ENCODE assay signal across 18 mouse cellular contexts in the genomic region with DNA sequence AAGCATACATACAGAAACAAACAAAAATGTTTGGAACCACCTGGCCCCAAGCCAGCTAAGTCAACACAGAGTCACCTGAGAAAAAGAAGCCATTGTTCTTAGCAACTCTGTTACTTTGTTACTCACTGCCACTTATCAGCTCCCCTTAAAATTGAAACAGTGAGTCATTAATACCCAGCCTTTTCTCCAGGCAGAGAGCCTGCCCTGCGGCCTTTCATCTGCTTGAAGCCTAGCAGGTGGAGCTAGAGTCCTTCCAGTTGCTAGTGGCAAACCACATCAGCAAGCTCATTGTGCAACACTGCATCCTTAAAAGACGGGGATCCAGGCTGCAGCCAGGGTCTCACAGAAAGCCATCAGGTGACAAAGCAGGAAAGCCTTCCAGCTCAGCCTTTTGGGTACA.
A peak's percentile ranks its signal among the peaks of the same experiment; 100 is the strongest.
DNase-seq lines count a peak whose midpoint lies in the region; ATAC-seq and TF ChIP-seq lines count a peak whose summit lies in the region.
"Had no signal": no experiment of that assay in that cellular context is flagged by ENCODE, and none has a peak within 500 bp of the region (broad histone marks: within the 10 kb centered on the region; RNA-seq: fewer than 3 reads in every experiment).

No protein-coding gene starts in this region.

- DNase-seq in adrenal gland, adult 8-10 months = peak; percentile 9
- no peak for DNase-seq in adrenal gland, adult 18-20 months (ENCODE audit: low spot score in 2 of 2)
- peak; percentile 18 to 54 for DNase-seq in urinary bladder, adult 18-20 months (ENCODE audit: low spot score in 2 of 2)
- DNase-seq in urinary bladder, postnatal 25 days (ENCODE audit: low spot score) = no peak
- peak; percentile 28 for DNase-seq in lung, postnatal 10 days
- no peak for DNase-seq in hindbrain, postnatal 0 days (ENCODE audit: low spot score)
- no peak for DNase-seq in spleen, postnatal 4 days (ENCODE audit: low spot score in 2 of 2)
- DNase-seq: cerebellum, adult 9-11 months; gastrocnemius, adult 2 months; kidney, postnatal 36 days; thymus, postnatal 36 days had no signal

- 65% methylated on average over 2 of the region's 2 CpGs for WGBS in hindbrain, postnatal 0 days
- WGBS in forebrain, embryonic 12.5 days = 42% methylated on average over 2 of the region's 2 CpGs

- ATAC-seq in hindbrain, postnatal 0 days = no peak
- ATAC-seq in forebrain, embryonic 12.5 days (ENCODE audit: low FRiP score) = no peak
- ATAC-seq: forebrain, embryonic 14.5 days; midbrain, embryonic 16.5 days had no signal

- H3K27me3 ChIP-seq in hindbrain, postnatal 0 days (ENCODE audit: insufficient read depth, low read length) = no peaks in the 10 kb centered on the region
- no peaks in the 10 kb centered on the region for H3K27me3 ChIP-seq in forebrain, embryonic 12.5 days
- H3K27me3 ChIP-seq: embryonic facial prominence, embryonic 12.5 days; heart, embryonic 12.5 days; hindbrain, embryonic 15.5 days had no signal

- H3K4me1 ChIP-seq in hindbrain, postnatal 0 days (ENCODE audit: insufficient read depth, low read length) = no peaks in the 10 kb centered on the region
- no peaks in the 10 kb centered on the region for H3K4me1 ChIP-seq in forebrain, embryonic 12.5 days
- H3K4me1 ChIP-seq: embryonic facial prominence, embryonic 12.5 days; hindbrain, embryonic 15.5 days had no signal

- no peak overlapping the region for H3K4me2 ChIP-seq in hindbrain, postnatal 0 days (ENCODE audit: low read depth, low read length)
- H3K4me2 ChIP-seq in forebrain, embryonic 12.5 days = no peak overlapping the region
- H3K4me2 ChIP-seq: embryonic facial prominence, embryonic 12.5 days; heart, embryonic 12.5 days; hindbrain, embryonic 15.5 days had no signal

- TF ChIP-seq CTCF in hindbrain, postnatal 0 days (IDR thresholded peaks at IDR 0.05; ENCODE audit: low read depth) = no peak

- H3K27ac ChIP-seq in hindbrain, postnatal 0 days = no peak overlapping the region
- H3K27ac ChIP-seq in forebrain, embryonic 12.5 days = no peak overlapping the region
- H3K27ac ChIP-seq: embryonic facial prominence, embryonic 12.5 days; gastrocnemius, adult 2 months; hindbrain, embryonic 15.5 days; macrophage had no signal

- H3K36me3 ChIP-seq in hindbrain, postnatal 0 days (ENCODE audit: insufficient read depth, low read length) = no peaks in the 10 kb centered on the region
- H3K36me3 ChIP-seq in forebrain, embryonic 12.5 days (replicated peaks) = no peaks in the 10 kb centered on the region
- H3K36me3 ChIP-seq: embryonic facial prominence, embryonic 12.5 days; heart, embryonic 12.5 days; hindbrain, embryonic 15.5 days had no signal

- H3K4me3 ChIP-seq in hindbrain, postnatal 0 days (ENCODE audit: low read length) = no peak overlapping the region
- H3K4me3 ChIP-seq in forebrain, embryonic 12.5 days (replicated peaks) = no peak overlapping the region
- H3K4me3 ChIP-seq: embryonic facial prominence, embryonic 12.5 days; gastrocnemius, adult 2 months; heart, embryonic 12.5 days; hindbrain, embryonic 15.5 days had no signal

- no peak overlapping the region for H3K9ac ChIP-seq in hindbrain, postnatal 0 days (replicated peaks; ENCODE audit: low read length)
- H3K9ac ChIP-seq in forebrain, embryonic 12.5 days = no peak overlapping the region
- H3K9ac ChIP-seq: embryonic facial prominence, embryonic 12.5 days; heart, embryonic 12.5 days; hindbrain, embryonic 15.5 days had no signal

- no peaks in the 10 kb centered on the region for H3K9me3 ChIP-seq in hindbrain, postnatal 0 days (ENCODE audit: low read length)
- no peaks in the 10 kb centered on the region for H3K9me3 ChIP-seq in forebrain, embryonic 12.5 days
- H3K9me3 ChIP-seq: embryonic facial prominence, embryonic 12.5 days; heart, embryonic 12.5 days; hindbrain, embryonic 15.5 days had no signal

Comparison
In these comparisons a context has a peak if more than half of its experiments do, and no peak if none do; other contexts are left out.
1. DNase-seq: peak in adrenal gland, adult 8-10 months (single experiment), urinary bladder, adult 18-20 months (2 of 2) and lung, postnatal 10 days (single experiment); none in adrenal gland, adult 18-20 months (0 of 2), urinary bladder, postnatal 25 days (single experiment), hindbrain, postnatal 0 days (single experiment) and spleen, postnatal 4 days (0 of 2).